Mouse (Mus musculus) CD4-positive, CD25-positive, alpha-beta regulatory T cell, adult 9 weeks (primary cell): ENCODE measurements around the gene P3h4. TPM values are rescaled to one million over a fixed set of nuclear protein-coding genes. Genes with fewer than 3 reads are reported as not detected.

Experiments
- polyA plus RNA-seq: library from polyadenylated mRNA; unstranded; fragments of 100-300 nt; shearing (Covaris generic); gene quantifications from one replicate; pipeline ENCODE4 v1.2.1, GENCODE M21; 2017

Gene P3h4
- not detected for polyA plus RNA-seq

DNA sequence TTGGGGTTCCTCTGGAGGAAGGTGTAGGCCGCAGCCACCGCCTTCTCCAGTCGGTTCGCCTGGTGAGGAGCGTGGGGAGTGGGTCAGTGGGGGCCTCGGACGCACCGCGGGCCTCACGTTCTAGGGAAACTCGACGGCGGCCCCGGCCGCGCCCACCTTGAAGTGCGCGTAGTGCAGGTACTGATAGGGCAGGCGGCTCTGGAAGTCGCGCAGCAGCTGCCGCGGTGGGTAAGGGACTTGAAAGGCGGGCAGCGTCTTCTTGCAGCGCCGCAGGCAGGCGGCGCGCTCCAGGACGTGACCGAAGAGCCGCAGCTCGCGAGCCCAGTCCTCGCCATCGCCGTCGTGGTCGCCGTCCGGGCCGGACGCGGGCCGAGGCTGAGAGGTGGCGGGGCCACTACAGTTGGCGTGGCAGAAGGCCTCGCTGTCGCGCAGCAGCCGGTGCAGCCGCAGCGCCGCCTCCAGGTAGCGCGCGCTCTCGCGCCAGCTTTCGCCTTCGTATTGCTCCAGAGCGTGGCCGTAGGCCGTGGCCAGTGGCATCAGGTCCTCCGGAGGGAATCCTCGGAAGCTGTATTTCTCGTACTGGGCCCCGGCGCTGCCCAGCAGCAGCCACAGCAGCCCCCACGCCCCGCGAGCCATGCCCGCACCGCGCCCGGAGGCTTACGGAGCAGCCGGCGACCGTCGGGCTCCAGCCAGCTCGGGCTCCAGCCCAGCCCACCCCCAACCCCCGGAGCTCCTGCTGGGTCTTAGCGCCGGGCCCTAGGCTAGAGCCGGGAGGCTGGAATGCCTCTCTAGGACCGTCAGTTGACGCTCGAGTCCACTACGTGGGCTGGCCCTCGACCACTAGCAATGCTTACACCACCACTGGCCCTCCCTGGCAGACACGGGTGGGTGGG is at the start of gene P3h4:
Gene P3h4 (minus strand): TSS at position 816 of the 893 bp plus-strand sequence.

DNA sequence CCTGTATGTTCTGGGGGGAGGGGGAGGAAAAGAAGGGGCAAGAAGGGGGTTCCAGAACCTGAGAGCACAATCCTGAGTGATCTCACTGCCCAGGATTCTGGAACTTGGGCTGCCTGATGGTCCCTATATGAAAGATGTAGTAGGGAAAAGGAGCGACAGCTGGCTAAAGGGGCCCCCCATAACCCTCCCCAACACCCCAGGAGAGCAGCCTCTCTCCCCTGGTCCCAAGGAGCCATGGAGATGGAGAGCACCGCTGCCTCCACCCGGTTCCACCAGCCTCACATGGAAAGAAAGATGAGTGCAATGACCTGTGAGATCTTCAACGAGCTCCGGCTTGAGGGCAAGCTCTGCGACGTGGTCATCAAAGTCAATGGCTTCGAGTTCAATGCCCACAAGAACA is 27.2 kb upstream of the P3h4 start, which contains the start of the genes Nt5c3b and Klhl10:
Gene Nt5c3b (minus strand): TSS at position 12 of the 400 bp plus-strand sequence.
Gene Klhl10 (plus strand): TSS at position 121 of the 400 bp plus-strand sequence.

DNA sequence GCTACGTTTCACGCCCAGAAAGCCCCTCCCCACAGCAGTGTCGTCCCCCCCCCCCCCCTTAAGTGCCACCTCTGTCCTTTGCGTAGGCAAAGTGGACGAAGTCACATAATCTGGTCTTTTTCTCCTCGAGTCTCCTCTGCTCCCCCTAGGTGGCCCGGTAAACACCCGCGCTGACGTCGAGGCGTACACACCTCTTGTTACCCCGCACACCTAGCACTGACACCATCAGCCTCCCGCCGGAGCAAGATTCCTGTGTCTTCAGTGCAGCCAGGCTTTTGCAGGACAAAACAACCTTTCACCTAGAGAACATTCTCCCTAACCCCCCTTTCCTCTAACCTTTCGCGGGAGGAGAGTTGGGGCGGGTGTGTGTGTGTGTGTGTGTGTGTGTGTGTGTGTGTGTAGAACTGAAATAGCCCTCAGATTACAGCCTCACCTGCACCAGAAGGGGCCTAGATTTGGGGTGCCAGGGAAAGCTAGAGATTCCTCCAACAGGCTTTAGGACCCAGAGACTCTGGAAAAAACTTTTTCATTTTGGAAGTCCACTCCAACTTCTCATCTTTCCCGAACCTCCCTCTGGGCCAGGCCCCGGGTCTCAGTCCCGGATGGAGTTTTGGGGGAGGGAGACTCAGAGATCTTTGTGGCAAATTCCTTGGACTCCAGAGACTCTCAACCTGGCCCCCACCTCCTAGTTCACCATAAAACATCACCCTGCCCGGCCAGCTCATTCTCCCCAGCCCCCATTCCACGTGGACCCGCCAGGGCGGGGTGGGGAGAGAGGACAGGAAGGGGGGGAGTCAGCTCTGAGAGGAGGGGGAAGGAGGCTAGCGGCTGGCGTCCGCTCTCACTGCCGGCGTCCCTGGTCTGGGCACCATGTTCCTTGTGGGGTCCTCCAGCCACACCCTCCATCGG is 532 bp upstream of the P3h4 start, which contains the start of gene Fkbp10:
Gene Fkbp10 (plus strand): TSS at position 784 of the 909 bp plus-strand sequence.

GRCm38 (mm10) chr11:100397600-100398389 is 16.8 kb downstream of the P3h4 start, which contains the start of gene Jup:
Gene Jup (minus strand): TSS chr11:100397763.

Other genes starting within 250 kb of the P3h4 start
- not detected for gene Krt9, start 221.6 kb downstream of the P3h4 start, polyA plus RNA-seq
- gene Krt14, start 207.3 kb downstream of the P3h4 start, polyA plus RNA-seq, result not detected
- gene Krt16, start 165.9 kb downstream of the P3h4 start, polyA plus RNA-seq, result not detected
- gene Krt17, start 153.8 kb downstream of the P3h4 start, polyA plus RNA-seq, result 3.8 TPM
- gene Krt42, start 145.0 kb downstream of the P3h4 start, polyA plus RNA-seq, result not detected
- gene Eif1, start 95.0 kb downstream of the P3h4 start, polyA plus RNA-seq, result 3,233 TPM
- gene Gast, start 80.4 kb downstream of the P3h4 start, polyA plus RNA-seq, result not detected
- gene Hap1, start 58.7 kb downstream of the P3h4 start, polyA plus RNA-seq, result 2.6 TPM
- 2.5 TPM for gene Jup, start 17.1 kb downstream of the P3h4 start, polyA plus RNA-seq
- gene Fkbp10, start 861 bp upstream of the P3h4 start, polyA plus RNA-seq, result not detected
- gene Nt5c3b, start 27.0 kb upstream of the P3h4 start, polyA plus RNA-seq, result 166 TPM
- 0.45 TPM for gene Klhl10, start 27.1 kb upstream of the P3h4 start, polyA plus RNA-seq
- gene Klhl11, start 57.9 kb upstream of the P3h4 start, polyA plus RNA-seq, result 2.9 TPM
- 206 TPM for gene Acly, start 113.2 kb upstream of the P3h4 start, polyA plus RNA-seq
- gene Ttc25, start 130.8 kb upstream of the P3h4 start, polyA plus RNA-seq, result 0.15 TPM
- gene Cnp, start 160.1 kb upstream of the P3h4 start, polyA plus RNA-seq, result 425 TPM
- 33.4 TPM for gene Nkiras2, start 204.4 kb upstream of the P3h4 start, polyA plus RNA-seq
- 661 TPM for gene Dnajc7, start 205.3 kb upstream of the P3h4 start, polyA plus RNA-seq